Mouse (Mus musculus): Measurements from ENCODE around the gene Noc4l. TPM values are rescaled to one million over a fixed set of nuclear protein-coding genes. Genes with fewer than 3 reads are reported as not detected.

Noc4l gene
- polyA plus RNA-seq, 1 experiment from 2014 or later = 66.8 TPM

DNA sequence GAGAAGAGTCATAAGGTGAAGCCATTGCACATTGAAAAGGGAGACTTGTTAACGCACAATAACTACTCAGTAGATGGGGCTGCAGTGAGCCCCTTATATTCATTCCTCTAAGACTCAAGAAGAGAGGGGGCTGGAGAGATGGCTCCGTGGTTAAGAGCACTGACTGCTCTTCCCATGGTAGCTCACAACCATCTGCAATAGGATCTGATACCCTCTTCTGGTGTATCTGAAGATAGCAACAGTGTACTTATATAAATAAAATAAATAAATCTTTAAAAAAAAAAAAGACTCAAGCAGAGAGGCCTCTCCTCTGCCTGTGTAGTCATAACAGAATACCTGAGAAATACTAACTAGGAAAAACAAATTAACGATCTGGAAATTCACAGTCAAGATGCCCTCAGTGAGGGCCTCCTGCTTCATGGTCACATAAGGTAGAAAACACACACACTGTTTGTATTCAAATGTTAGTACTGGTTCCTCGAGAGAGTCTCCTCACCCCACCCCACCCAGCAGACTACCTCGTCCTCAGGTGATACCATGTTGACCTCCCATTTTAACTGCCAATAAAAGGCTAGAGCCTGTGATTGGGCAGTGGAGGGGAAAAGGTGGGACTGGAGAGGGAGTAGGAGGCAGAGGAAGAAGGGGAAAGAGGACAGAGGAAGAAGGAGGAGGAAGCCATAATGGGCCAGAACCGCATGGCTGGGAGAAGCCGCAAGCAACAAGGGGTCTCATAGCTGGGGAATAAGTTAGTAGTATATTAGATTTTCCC is 14.7 kb downstream of the Noc4l start:
- H3K4me3 ChIP-seq (replicated peaks) = no peak overlapping the region
- peaks cover 4% of the 10 kb centered on the region; the same call in 1 of the 2 replicates for H3K27me3 ChIP-seq
- no peak overlapping the region for H3K4me2 ChIP-seq
- H3K4me1 ChIP-seq (replicated peaks) = no peaks in the 10 kb centered on the region
- no peak for ATAC-seq (ENCODE audit: low read depth)
- H3K9ac ChIP-seq = no peak overlapping the region
- no peaks in the 10 kb centered on the region for H3K36me3 ChIP-seq
- H3K9me3 ChIP-seq (replicated peaks) = no peaks in the 10 kb centered on the region
- no peak for DNase-seq
- H3K27ac ChIP-seq = no peak overlapping the region
- WGBS (ENCODE audit: insufficient replicate concordance) = 66% methylated on average over 7 of the region's 7 CpGs

DNA sequence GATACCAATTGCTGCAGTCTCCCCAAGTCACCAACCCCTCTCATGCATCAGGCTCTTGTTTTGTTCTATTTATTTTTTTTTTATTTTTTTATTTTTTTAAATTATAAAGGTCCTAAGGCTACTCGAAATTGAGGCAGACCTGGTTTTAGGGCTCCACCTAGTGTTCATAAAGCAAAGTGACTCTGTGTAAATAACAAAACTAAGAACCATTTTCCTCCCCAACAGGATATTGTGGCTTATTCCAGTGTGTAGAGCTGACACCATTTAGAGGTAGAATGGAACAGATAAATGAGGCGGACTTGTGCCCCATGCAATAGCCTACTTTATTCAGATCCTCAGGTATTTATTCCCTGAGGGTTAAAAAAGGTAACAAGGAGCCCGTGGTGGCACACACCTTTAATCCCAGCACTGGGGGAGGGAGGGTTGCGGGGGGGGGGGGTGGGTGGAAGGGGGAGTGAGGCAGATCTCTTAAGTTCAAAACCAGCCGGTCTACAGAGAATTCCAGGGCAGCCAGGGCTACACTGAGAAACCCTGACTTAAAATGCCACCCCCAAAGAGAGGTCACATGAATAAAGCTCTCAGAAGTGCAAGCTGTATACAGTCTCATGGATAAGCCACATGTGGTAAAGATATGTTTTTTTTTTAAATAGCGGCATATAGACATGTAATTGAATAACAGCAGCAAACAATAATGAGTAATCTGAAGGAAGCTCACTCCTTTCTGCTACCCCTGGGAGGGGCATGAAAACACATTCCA is 17.1 kb downstream of the Noc4l start:
- peaks cover 4% of the 10 kb centered on the region; the same call in 1 of the 2 replicates for H3K27me3 ChIP-seq
- no peak overlapping the region for H3K9ac ChIP-seq
- H3K4me2 ChIP-seq = no peak overlapping the region
- no peaks in the 10 kb centered on the region for H3K9me3 ChIP-seq (replicated peaks)
- H3K27ac ChIP-seq = no peak overlapping the region
- no peaks in the 10 kb centered on the region for H3K36me3 ChIP-seq
- H3K4me3 ChIP-seq (replicated peaks) = no peak overlapping the region
- 35% methylated on average over 6 of the region's 6 CpGs for WGBS (ENCODE audit: insufficient replicate concordance)
- no peak for DNase-seq
- ATAC-seq (ENCODE audit: low read depth) = no peak
- H3K4me1 ChIP-seq (replicated peaks) = no peaks in the 10 kb centered on the region

DNA sequence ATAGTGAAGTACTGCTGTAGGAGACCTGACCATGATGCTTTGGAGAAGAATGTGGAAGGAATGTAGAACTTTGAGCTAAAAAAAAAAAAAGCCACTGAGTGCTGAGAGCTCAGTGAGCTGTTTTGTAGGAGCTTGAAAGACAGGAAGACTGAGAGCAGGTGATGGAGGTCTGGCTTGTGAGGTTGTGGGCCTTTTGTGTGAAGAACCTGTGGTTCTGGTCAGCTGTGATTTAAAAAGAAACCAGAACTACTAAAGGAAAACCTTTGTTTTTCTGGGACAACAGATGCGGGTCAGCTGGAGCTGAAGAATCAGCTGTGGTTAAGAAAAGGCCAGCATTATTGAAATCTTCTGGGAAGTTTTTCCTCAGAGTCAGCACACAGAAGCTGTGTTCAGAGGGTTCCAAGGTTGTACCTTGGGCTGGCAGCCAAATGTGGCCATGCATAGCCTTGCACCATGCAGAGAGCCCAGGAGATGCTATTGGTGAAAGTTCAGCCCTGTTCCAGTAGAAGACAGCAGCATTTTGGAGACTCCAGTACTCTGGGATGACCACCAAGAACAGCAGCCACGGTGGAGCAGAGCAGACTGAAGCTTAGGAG is 23.6 kb downstream of the Noc4l start:
- Histone ChIP-seq H3K4me1 (replicated peaks) (no peaks in the 10 kb centered on the region), H3K9ac (no peak overlapping the region), H3K27ac (no peak overlapping the region), H3K4me2 (no peak overlapping the region), H3K9me3 (replicated peaks) (no peaks in the 10 kb centered on the region), H3K27me3 (peaks cover 31% of the 10 kb centered on the region), H3K4me3 (replicated peaks) (no peak overlapping the region), H3K36me3 (no peaks in the 10 kb centered on the region)
- ATAC-seq (ENCODE audit: low read depth) (no peak), DNase-seq (no peak)
- 52% methylated on average over 2 of the region's 2 CpGs for WGBS (ENCODE audit: insufficient replicate concordance)

DNA sequence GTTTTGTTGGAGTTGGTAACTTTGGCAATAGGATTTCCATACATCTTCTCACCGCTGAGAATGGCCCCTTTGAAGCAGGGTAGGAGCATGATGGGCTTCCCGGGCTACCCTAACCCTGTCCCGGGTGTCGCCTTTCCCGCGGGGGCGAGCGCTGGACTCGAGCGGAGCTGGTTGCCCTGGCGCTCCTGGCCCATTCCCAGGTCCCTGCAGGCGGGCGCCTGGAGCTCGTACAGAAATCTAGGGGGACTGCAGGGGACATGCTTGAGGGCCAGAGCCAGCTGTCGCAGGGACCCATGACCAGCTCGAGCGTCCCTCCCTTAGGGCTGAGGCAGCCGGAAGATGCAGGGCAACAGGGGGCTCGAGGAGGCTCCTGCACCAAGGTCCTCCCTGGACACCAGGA is 25.1 kb downstream of the Noc4l start:
- H3K27me3 ChIP-seq = peaks cover 29% of the 10 kb centered on the region
- no peaks in the 10 kb centered on the region for H3K36me3 ChIP-seq
- H3K9me3 ChIP-seq (replicated peaks) = no peaks in the 10 kb centered on the region
- WGBS (ENCODE audit: insufficient replicate concordance) = 28% methylated on average over 19 of the region's 19 CpGs
- no peak overlapping the region for H3K9ac ChIP-seq
- H3K4me3 ChIP-seq (replicated peaks) = no peak overlapping the region
- no peak overlapping the region for H3K4me2 ChIP-seq
- ATAC-seq (ENCODE audit: low read depth) (no peak), DNase-seq (no peak)
- no peaks in the 10 kb centered on the region for H3K4me1 ChIP-seq (replicated peaks)
- H3K27ac ChIP-seq = no peak overlapping the region

DNA sequence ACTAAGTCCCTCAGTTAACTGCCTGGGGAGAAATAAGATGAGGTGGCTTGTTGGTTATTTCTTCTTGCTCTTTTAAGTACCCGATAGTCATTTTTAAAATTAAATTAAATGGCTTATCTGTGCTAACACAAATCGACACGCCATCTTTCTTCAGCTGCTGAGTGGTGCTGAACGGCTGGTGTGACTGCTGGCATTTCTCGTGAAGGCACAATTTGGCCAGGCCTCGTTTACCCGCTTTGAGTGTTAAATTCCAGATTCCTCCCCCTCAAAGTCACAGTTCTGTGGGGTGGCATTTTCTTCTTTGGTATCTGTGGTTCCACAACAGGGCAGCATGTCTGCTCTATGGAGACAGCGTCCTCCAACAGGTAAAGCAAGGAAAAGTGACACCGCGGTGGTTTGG is 25.9 kb downstream of the Noc4l start:
- no peak overlapping the region for H3K4me3 ChIP-seq (replicated peaks)
- DNase-seq (no peak), ATAC-seq (ENCODE audit: low read depth) (no peak)
- H3K4me1 ChIP-seq (replicated peaks) = no peaks in the 10 kb centered on the region
- H3K4me2 ChIP-seq = no peak overlapping the region
- H3K27ac ChIP-seq = no peak overlapping the region
- H3K9ac ChIP-seq = no peak overlapping the region
- WGBS (ENCODE audit: insufficient replicate concordance) = 61% methylated on average over 10 of the region's 10 CpGs
- H3K36me3 ChIP-seq = no peaks in the 10 kb centered on the region
- no peaks in the 10 kb centered on the region for H3K9me3 ChIP-seq (replicated peaks)
- H3K27me3 ChIP-seq = peaks cover 29% of the 10 kb centered on the region

DNA sequence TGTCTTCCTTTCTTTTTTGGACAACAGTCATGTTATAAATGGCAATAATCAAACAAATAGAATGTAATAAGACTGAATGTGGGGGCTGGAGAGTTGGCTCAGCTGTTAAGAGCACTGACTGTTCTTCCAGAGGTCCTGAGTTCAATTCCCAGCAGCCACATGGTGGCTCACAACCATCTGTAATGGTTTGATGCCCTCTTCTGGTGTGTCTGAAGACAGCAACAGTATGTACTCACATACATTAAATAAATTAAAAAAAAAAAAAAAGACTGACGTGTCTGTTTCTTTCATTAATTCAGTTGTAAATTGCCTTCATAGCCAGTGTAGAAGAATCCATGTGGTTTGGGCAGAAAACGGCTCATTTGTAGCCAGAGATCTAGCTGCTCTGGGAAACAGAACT is 28.9 kb downstream of the Noc4l start:
- ATAC-seq (ENCODE audit: low read depth) (no peak), DNase-seq (no peak)
- Histone ChIP-seq H3K27ac (no peak overlapping the region), H3K9me3 (replicated peaks) (no peaks in the 10 kb centered on the region), H3K4me3 (replicated peaks) (no peak overlapping the region), H3K36me3 (no peaks in the 10 kb centered on the region), H3K27me3 (peaks cover 22% of the 10 kb centered on the region), H3K4me2 (no peak overlapping the region), H3K4me1 (replicated peaks) (no peaks in the 10 kb centered on the region), H3K9ac (no peak overlapping the region)
- 57% methylated on average over 2 of the region's 2 CpGs for WGBS (ENCODE audit: insufficient replicate concordance)

DNA sequence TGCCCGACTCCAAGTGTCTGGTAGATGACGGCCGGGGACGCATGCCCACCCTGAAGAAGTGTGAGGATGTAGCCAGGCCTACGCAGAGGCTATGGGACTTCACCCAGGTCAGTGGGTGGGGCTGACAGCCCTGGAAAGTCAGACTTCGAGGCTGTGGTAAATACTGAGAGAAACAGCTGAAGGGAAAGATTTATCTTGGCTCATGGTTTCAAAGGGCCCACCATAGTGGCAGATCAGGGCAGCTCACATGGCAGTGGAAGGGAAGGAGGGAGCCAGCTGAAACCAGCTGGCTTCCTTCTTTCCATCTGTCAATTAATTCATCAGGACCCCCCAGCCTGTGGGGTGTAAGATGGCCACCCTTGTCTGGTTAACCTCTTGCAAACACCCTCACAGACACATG is 34.0 kb downstream of the Noc4l start:
- Histone ChIP-seq H3K27ac (no peak overlapping the region), H3K27me3 (no peaks in the 10 kb centered on the region), H3K36me3 (no peaks in the 10 kb centered on the region), H3K9ac (no peak overlapping the region), H3K4me1 (replicated peaks) (no peaks in the 10 kb centered on the region), H3K9me3 (replicated peaks) (no peaks in the 10 kb centered on the region), H3K4me3 (replicated peaks) (no peak overlapping the region), H3K4me2 (no peak overlapping the region)
- ATAC-seq (ENCODE audit: low read depth) (no peak), DNase-seq (no peak)
- WGBS (ENCODE audit: insufficient replicate concordance) = 70% methylated on average over 6 of the region's 6 CpGs

DNA sequence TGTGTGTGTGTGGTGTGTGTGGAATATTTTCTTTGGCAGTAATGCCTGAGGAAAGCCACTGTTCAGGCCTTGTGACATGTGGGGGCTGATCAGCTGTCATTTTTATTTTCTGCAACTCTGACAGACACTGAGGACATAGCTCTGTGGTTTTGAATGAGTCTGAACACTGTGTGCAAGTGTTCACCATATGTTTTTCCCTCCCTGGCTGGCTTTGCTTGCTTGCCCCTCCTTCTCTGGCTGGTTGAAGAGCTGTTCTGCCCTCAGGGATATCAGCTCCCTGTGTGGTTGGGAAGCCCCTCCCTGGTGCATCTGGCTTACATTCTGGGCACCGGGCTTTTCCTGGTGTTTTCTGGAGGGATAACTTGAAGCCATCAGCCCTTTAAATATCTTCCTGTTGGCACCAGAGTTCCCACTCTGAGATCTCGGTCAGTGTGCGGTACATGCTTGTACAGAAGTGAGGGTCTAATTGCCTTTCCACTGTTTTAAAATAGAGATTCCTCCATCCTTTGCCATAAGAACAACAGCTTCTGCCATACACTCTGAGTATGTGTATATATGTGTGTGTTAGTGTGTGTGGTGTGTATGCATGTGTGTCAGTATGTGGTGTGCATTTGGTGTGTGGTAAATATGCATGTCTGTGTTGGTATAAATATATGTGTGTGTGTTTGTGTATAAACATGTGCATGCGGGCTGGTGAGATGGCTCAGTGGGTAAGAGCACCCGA is 41.6 kb downstream of the Noc4l start:
- Histone ChIP-seq H3K27me3 (no peaks in the 10 kb centered on the region; the same call in 1 of the 2 replicates), H3K9me3 (replicated peaks) (no peaks in the 10 kb centered on the region), H3K4me1 (replicated peaks) (no peaks in the 10 kb centered on the region), H3K4me2 (no peak overlapping the region), H3K9ac (no peak overlapping the region), H3K4me3 (replicated peaks) (no peak overlapping the region), H3K36me3 (no peaks in the 10 kb centered on the region), H3K27ac (no peak overlapping the region)
- 61% methylated on average over 5 of the region's 5 CpGs for WGBS (ENCODE audit: insufficient replicate concordance)
- ATAC-seq (ENCODE audit: low read depth) (no peak), DNase-seq (no peak)

DNA sequence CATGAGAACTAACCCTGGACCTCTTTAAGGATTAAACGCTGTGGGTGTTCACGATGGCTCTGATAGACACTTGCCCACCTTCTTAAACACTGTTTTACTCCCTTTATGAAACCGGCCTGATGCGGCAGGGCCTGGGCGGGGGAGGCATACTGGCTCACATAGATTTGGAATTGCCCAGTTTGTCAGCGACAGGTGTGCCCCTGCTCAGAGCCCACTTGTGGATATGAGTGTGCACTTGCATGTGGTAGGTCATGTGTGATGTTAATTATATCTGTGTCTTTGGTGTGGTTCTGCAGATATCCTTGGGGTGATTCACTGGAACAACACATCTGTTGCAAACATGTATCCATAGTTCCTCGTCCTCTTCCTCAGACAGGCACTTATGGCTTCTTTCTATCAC is 42.7 kb downstream of the Noc4l start:
- Histone ChIP-seq H3K4me2 (no peak overlapping the region), H3K36me3 (no peaks in the 10 kb centered on the region), H3K4me1 (replicated peaks) (no peaks in the 10 kb centered on the region), H3K4me3 (replicated peaks) (no peak overlapping the region), H3K9me3 (replicated peaks) (no peaks in the 10 kb centered on the region), H3K27me3 (no peaks in the 10 kb centered on the region; the same call in 1 of the 2 replicates), H3K27ac (no peak overlapping the region), H3K9ac (no peak overlapping the region)
- ATAC-seq (ENCODE audit: low read depth) (no peak), DNase-seq (no peak)
- WGBS (ENCODE audit: insufficient replicate concordance) = 70% methylated on average over 7 of the region's 7 CpGs

DNA sequence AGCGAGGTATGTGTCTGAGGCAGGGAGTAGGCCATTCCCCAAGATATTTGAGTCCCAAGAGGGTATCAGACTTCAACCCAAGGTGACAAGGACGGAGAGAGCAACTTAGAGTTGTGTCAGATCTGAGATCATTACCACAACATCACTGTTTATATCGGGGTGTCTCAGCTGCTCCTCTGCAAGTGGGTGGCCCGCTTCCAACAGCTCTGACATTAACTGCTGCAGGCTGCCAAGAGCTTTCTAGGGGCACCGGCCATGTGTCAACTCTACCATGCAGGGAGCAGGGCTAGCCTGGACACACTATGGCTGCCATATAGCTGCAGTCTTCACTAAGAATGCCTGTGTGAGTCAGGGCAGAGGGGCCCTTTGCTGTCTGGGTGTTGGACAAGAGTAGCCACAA is 43.3 kb downstream of the Noc4l start:
- no peak for ATAC-seq (ENCODE audit: low read depth)
- Histone ChIP-seq H3K4me1 (replicated peaks) (no peaks in the 10 kb centered on the region), H3K27me3 (no peaks in the 10 kb centered on the region; the same call in 1 of the 2 replicates), H3K4me2 (no peak overlapping the region), H3K4me3 (replicated peaks) (no peak overlapping the region), H3K9ac (no peak overlapping the region), H3K27ac (no peak overlapping the region), H3K36me3 (no peaks in the 10 kb centered on the region), H3K9me3 (replicated peaks) (no peaks in the 10 kb centered on the region)
- WGBS (ENCODE audit: insufficient replicate concordance) = 67% methylated on average over 5 of the region's 5 CpGs
- DNase-seq = no peak

DNA sequence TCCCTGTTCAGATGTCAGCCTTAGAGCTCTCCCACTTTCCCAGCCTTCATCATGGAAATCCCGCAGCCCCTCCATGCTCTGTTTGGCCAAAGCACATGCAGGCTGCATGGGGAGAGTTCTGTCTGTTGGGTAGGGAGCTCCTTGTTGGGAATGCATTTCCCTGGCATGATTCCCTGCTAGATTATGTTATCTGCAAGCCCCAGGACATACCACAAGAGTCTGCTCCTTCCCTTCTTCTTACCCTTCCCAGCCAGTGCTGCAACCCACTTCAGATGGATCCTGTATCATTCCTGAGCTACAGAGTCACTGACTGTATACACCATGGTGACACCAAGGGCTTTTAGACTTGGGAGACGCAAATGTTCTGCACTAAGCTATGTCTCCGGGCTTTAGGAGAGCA is 43.8 kb downstream of the Noc4l start:
- WGBS (ENCODE audit: insufficient replicate concordance) = 60% methylated on average over 3 of the region's 3 CpGs
- Histone ChIP-seq H3K4me2 (no peak overlapping the region), H3K9ac (no peak overlapping the region), H3K4me1 (replicated peaks) (no peaks in the 10 kb centered on the region), H3K9me3 (replicated peaks) (no peaks in the 10 kb centered on the region), H3K36me3 (no peaks in the 10 kb centered on the region), H3K27ac (no peak overlapping the region), H3K4me3 (replicated peaks) (no peak overlapping the region), H3K27me3 (no peaks in the 10 kb centered on the region; the same call in 1 of the 2 replicates)
- ATAC-seq (ENCODE audit: low read depth) (no peak), DNase-seq (no peak)

All from liver, embryonic 13.5 days (tissue).